Mouse (Mus musculus) lung, postnatal 0 days (tissue): ENCODE data around the gene Ccdc86. TPM values are rescaled to one million over a fixed set of nuclear protein-coding genes. Genes with fewer than 3 reads are reported as not detected.

Experiments
- ATAC-seq: fragments of 200-750 bp; cut with Nextera tagmentation; 2 replicates; pipeline ENCODE4 v1.8.0; 2017; ENCODE audit warnings: moderate library complexity
- DNase-seq: peaks from one replicate; pipeline ENCODE4 v3.0.0-alpha.2; 2016; ENCODE audit warnings: low spot score
- H3K27ac ChIP-seq: fragments of 300-500 bp; sonication (generic); 2 replicates; pipeline ENCODE4 v1.5.1; 2014; ENCODE audit warnings: antibody characterized with exemption, mild to moderate bottlenecking, low read length, mixed read lengths
- H3K27me3 ChIP-seq: fragments of 300-500 bp; sonication (generic); replicated peaks from 2 replicates; pipeline ENCODE4 v1.6.1; 2014; ENCODE audit warnings: low read length, mixed read lengths; ENCODE audit not compliant: insufficient read depth
- H3K36me3 ChIP-seq: fragments of 300-500 bp; sonication (generic); 2 replicates; pipeline ENCODE4 v1.6.1; 2014; ENCODE audit warnings: low read length, mixed read lengths; ENCODE audit not compliant: insufficient read depth
- H3K4me1 ChIP-seq: fragments of 300-500 bp; sonication (generic); 2 replicates; pipeline ENCODE4 v1.6.1; 2014; ENCODE audit warnings: antibody characterized with exemption, low read depth, low read length, mixed read lengths; ENCODE audit not compliant: insufficient read depth
- H3K4me2 ChIP-seq: fragments of 300-500 bp; sonication (generic); replicated peaks from 2 replicates; pipeline ENCODE4 v1.6.1; 2014; ENCODE audit warnings: low read depth, mild to moderate bottlenecking, low read length, moderate library complexity, mixed read lengths
- H3K4me3 ChIP-seq: fragments of 300-500 bp; sonication (generic); 2 replicates; pipeline ENCODE4 v1.5.1; 2014; ENCODE audit warnings: low read depth, low read length
- H3K9ac ChIP-seq: fragments of 300-500 bp; sonication (generic); replicated peaks from 2 replicates; pipeline ENCODE4 v1.6.1; 2014; ENCODE audit warnings: low read depth, mild to moderate bottlenecking
- H3K9me3 ChIP-seq: fragments of 300-500 bp; sonication (generic); 2 replicates; pipeline ENCODE4 v1.6.1; 2016; ENCODE audit warnings: low read length, mixed read lengths
- CTCF ChIP-seq: IDR thresholded peaks from 2 replicates; pipeline ENCODE4 v1.5.1; 2016; ENCODE audit warnings: antibody characterized with exemption, mild to moderate bottlenecking
- EP300 ChIP-seq: IDR thresholded peaks from 2 replicates; pipeline ENCODE4 v1.6.1; 2016; ENCODE audit warnings: antibody characterized with exemption, mild to moderate bottlenecking, control low read depth
- WGBS: fragments of 180-500 bp; shearing (Covaris S2); extraction: QIAGEN DNeasy Blood & Tissue Kit; methylation state at CpG from one replicate; pipeline ENCODE4 v1.1.7; 2014; 5-methylcytosine and 5-hydroxymethylcytosine counted together
- polyA plus RNA-seq: library from polyadenylated mRNA; unstranded; fragments of >200 nt; fragmentation: Nextera tagmentation; extraction: Ambion mirVana; gene quantifications from 2 replicates; pipeline ENCODE4 v1.2.1, GENCODE M21; 2015

Ccdc86 gene
- polyA plus RNA-seq, 1 experiment from 2014 or later = 13.5 TPM

- no peak for ATAC-seq
- 21% methylated on average over 14 of the region's 14 CpGs for WGBS
Observed at GRCm38 (mm10) chr19:10983146-10983545, 34.1 kb upstream of the Ccdc86 start.

GRCm38 (mm10) chr19:10980210-10980609 lies 31.1 kb upstream of the Ccdc86 start:
- no peaks in the 10 kb centered on the region for H3K9me3 ChIP-seq
- no peak overlapping the region for H3K27ac ChIP-seq
- 74% methylated on average over 5 of the region's 5 CpGs for WGBS
- no peaks in the 10 kb centered on the region for H3K27me3 ChIP-seq
- H3K4me3 ChIP-seq = no peak overlapping the region
- no peak overlapping the region for H3K9ac ChIP-seq
- H3K4me2 ChIP-seq = no peak overlapping the region; the same call in 1 of the 2 replicates
- no peak for TF ChIP-seq CTCF
- TF ChIP-seq EP300 = no peak
- H3K4me1 ChIP-seq = no peaks in the 10 kb centered on the region; the same call in 1 of the 2 replicates
- no peaks in the 10 kb centered on the region for H3K36me3 ChIP-seq
- DNase-seq = no peak
- ATAC-seq = no peak

More at GRCm38 (mm10) chr19:10983146-10983545, 34.1 kb upstream of the Ccdc86 start:
- TF ChIP-seq EP300 = no peak
- peak; percentile 75 for TF ChIP-seq CTCF
- Histone ChIP-seq H3K9me3 (no peaks in the 10 kb centered on the region), H3K36me3 (no peaks in the 10 kb centered on the region), H3K27me3 (no peaks in the 10 kb centered on the region), H3K4me2 (no peak overlapping the region), H3K4me3 (no peak overlapping the region), H3K27ac (no peak overlapping the region), H3K9ac (no peak overlapping the region), H3K4me1 (no peaks in the 10 kb centered on the region; the same call in 1 of the 2 replicates)
- peak; percentile 58 for DNase-seq

GRCm38 (mm10) chr19:10979184-10980168 lies 30.4 kb upstream of the Ccdc86 start:
- 13% methylated on average over 18 of the region's 18 CpGs for WGBS

GRCm38 (mm10) chr19:10976318-10976717 lies 27.3 kb upstream of the Ccdc86 start:
- ATAC-seq = peak; percentile 5; the same call in 1 of the 2 replicates
- H3K4me1 ChIP-seq = no peaks in the 10 kb centered on the region; the same call in 1 of the 2 replicates
- H3K27ac ChIP-seq = no peak overlapping the region
- DNase-seq = peak; percentile 75
- no peak overlapping the region for H3K4me2 ChIP-seq
- H3K4me3 ChIP-seq = no peak overlapping the region
- no peaks in the 10 kb centered on the region for H3K36me3 ChIP-seq
- WGBS = 33% methylated on average over 4 of the region's 4 CpGs
- no peak overlapping the region for H3K9ac ChIP-seq
- H3K9me3 ChIP-seq = no peaks in the 10 kb centered on the region
- H3K27me3 ChIP-seq = no peaks in the 10 kb centered on the region
- TF ChIP-seq CTCF (peak; percentile 59), EP300 (no peak)

More at GRCm38 (mm10) chr19:10979184-10980168, 30.4 kb upstream of the Ccdc86 start:
- H3K4me2 ChIP-seq = peak overlapping the region; percentile 14; the same call in 1 of the 2 replicates
- no peaks in the 10 kb centered on the region for H3K27me3 ChIP-seq
- ATAC-seq (peak; percentile 58), DNase-seq (peak; percentile 88)
- H3K27ac ChIP-seq = no peak overlapping the region
- H3K4me3 ChIP-seq = no peak overlapping the region
- no peaks in the 10 kb centered on the region for H3K9me3 ChIP-seq
- no peaks in the 10 kb centered on the region for H3K36me3 ChIP-seq
- TF ChIP-seq CTCF = peak; percentile 81
- no peak for TF ChIP-seq EP300
- H3K4me1 ChIP-seq = no peaks in the 10 kb centered on the region; the same call in 1 of the 2 replicates
- H3K9ac ChIP-seq = no peak overlapping the region

- H3K4me3 ChIP-seq = no peak overlapping the region
- no peaks in the 10 kb centered on the region for H3K9me3 ChIP-seq
- H3K9ac ChIP-seq = no peak overlapping the region
- no peak for DNase-seq
- H3K27ac ChIP-seq = no peak overlapping the region
- ATAC-seq = no peak
- WGBS = 68% methylated on average over 2 of the region's 2 CpGs
- H3K27me3 ChIP-seq = no peaks in the 10 kb centered on the region
- TF ChIP-seq CTCF (no peak), EP300 (no peak)
- no peaks in the 10 kb centered on the region for H3K36me3 ChIP-seq
- H3K4me2 ChIP-seq = no peak overlapping the region
- H3K4me1 ChIP-seq = no peaks in the 10 kb centered on the region; the same call in 1 of the 2 replicates
Observed at GRCm38 (mm10) chr19:10975187-10975586, 26.1 kb upstream of the Ccdc86 start.

GRCm38 (mm10) chr19:10974238-10974865 lies 25.3 kb upstream of the Ccdc86 start, which contains the start of gene Ms4a10:
Ms4a10 (minus strand) TSS chr19:10974670.
- H3K27ac ChIP-seq = peak within 1 kb of the TSS; percentile 47; the same call in 1 of the 2 replicates
- no peaks in the 10 kb centered on the region for H3K36me3 ChIP-seq
- no peaks in the 10 kb centered on the region for H3K4me1 ChIP-seq
- ATAC-seq (peak; percentile 76), DNase-seq (peak; percentile 57)
- H3K9ac ChIP-seq = no peak within 1 kb of the TSS
- no peaks in the 10 kb centered on the region for H3K9me3 ChIP-seq
- TF ChIP-seq CTCF (no peak), EP300 (no peak)
- H3K4me2 ChIP-seq = no peak within 1 kb of the TSS
- H3K4me3 ChIP-seq = no peak within 1 kb of the TSS
- H3K27me3 ChIP-seq = no peaks in the 10 kb centered on the region
- WGBS = 6% methylated on average over 4 of the region's 4 CpGs
